Mouse (Mus musculus): Measurements from ENCODE around the gene Zfp459. TPM values are rescaled to one million over a fixed set of nuclear protein-coding genes. Genes with fewer than 3 reads are reported as not detected.

Gene Zfp459
- polyA plus RNA-seq (2017; shearing (Covaris generic)): 1.8 TPM

DNA sequence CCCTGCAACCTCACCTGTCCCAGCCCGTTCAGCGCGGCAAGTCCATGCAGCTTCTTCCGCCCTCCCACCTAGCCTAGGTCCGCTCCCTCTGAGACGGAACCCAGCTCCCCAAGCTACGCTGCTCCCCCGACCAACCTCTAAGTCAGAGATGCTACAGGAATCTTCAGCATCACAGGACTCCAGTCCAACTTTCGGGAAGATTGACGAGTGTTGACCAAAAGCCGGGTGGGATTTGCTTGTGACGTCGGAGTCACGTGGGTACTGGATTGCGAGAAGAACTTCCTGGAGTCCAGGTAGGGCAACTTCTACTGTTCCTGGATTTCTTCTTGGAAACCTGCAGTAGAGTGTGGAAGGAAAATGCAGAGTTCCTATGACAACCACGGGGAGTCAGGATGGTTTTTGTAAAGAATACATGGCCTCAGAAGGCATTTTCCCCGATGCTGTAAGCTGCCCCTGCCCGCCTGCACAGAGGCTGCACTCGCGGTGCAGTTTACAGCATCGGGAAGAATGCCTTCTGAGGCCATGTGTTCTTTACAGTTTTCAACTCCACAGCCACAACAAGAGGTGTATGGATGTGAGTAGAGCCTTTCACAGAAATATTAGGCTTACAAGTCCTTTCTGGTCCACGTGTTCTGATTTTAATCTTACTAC lies at the start of gene Zfp459:
Gene Zfp459 (minus strand): TSS at position 212 of the 651 bp plus-strand sequence.

GRCm38 (mm10) chr13:67451172-67452020 lies 30.2 kb upstream of the Zfp459 start, which contains the start of gene Zfp874a:
Gene Zfp874a, minus strand, starts transcription at chr13:67451624.

GRCm38 (mm10) chr13:67399183-67399903 lies 21.9 kb downstream of the Zfp459 start, which contains the start of gene Zfp429:
Gene Zfp429, minus strand, starts transcription at chr13:67399819.

DNA sequence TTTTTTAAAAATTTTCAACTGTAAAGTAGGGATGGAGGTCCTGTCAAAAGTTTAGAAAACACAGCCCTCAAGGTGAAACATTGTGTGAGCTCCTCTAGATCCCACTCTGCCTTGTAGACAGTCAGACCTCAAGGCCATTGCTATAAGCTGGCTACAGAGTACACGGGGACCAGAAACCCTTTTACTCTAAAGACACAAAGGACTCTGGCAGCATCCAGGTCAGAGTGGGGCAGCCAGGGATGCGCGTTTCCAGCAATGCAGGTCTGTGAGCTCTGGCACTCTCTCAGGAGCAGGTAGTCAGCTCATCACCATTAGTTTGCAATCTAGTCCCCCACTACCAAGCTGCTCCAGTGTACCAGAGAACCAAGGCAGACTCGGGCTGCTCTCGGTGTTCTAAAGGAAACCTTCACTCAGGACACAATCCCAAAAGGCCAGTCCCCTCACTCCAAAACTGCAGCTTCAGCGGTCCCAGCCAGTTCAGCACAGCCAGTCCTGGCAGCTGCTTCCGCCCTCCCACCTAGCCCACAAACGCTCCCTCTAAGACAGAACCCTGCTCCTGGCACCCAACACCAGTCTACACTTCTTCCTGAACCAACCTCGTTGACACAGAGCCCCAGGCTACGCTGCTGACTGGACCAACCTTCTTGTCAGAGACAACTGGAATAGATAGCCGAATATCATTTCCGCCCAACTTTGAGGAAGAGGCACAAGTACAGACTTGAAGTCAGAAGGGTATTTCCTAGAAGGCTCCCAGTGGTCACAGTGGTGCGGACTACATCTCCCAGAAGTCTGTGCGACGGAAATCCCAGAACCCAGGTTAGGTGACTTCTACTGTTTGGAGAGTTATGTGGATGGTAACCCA lies 45.9 kb downstream of the Zfp459 start, which contains the start of the genes Gm28041 and Zfp456:
Gene Gm28041 (minus strand): TSS at position 684 of the 862 bp plus-strand sequence.
Gene Zfp456 (minus strand): TSS at position 761 of the 862 bp plus-strand sequence.

GRCm38 (mm10) chr13:67360131-67360744 lies 61.0 kb downstream of the Zfp459 start, which contains the start of the genes Gm28044 and Zfp953:
Gene Gm28044, minus strand, starts transcription at chr13:67360536.
Gene Zfp953, minus strand, starts transcription at chr13:67360605.

Other genes starting within 250 kb of the Zfp459 start
- gene Rsl1, start 248.2 kb downstream of the Zfp459 start, polyA plus RNA-seq (2017; shearing (Covaris generic)): 9.1 TPM
- 1.3 TPM for gene Zfp455, start 226.9 kb downstream of the Zfp459 start, polyA plus RNA-seq (2017; shearing (Covaris generic))
- gene Zfp458, start 143.0 kb downstream of the Zfp459 start, polyA plus RNA-seq (2017; shearing (Covaris generic)): 0.94 TPM
- gene Zfp457, start 114.9 kb downstream of the Zfp459 start, polyA plus RNA-seq (2017; shearing (Covaris generic)): not detected
- 4.7 TPM for gene Zfp595, start 88.8 kb downstream of the Zfp459 start, polyA plus RNA-seq (2017; shearing (Covaris generic))
- 2.0 TPM for gene Gm28044, start 60.9 kb downstream of the Zfp459 start, polyA plus RNA-seq (2017; shearing (Covaris generic))
- 1.6 TPM for gene Zfp953, start 60.8 kb downstream of the Zfp459 start, polyA plus RNA-seq (2017; shearing (Covaris generic))
- 0.96 TPM for gene Gm28041, start 45.7 kb downstream of the Zfp459 start, polyA plus RNA-seq (2017; shearing (Covaris generic))
- gene Zfp456, start 45.6 kb downstream of the Zfp459 start, polyA plus RNA-seq (2017; shearing (Covaris generic)): 4.8 TPM
- 16.2 TPM for gene Zfp429, start 21.6 kb downstream of the Zfp459 start, polyA plus RNA-seq (2017; shearing (Covaris generic))
- 31.3 TPM for gene Zfp874a, start 30.2 kb upstream of the Zfp459 start, polyA plus RNA-seq (2017; shearing (Covaris generic))
- 16.6 TPM for gene Zfp874b, start 62.8 kb upstream of the Zfp459 start, polyA plus RNA-seq (2017; shearing (Covaris generic))
- gene Zfp58, start 79.1 kb upstream of the Zfp459 start, polyA plus RNA-seq (2017; shearing (Covaris generic)): 12.5 TPM
- not detected for gene Gm26965, start 104.7 kb upstream of the Zfp459 start, polyA plus RNA-seq (2017; shearing (Covaris generic))
- 31.4 TPM for gene Zfp87, start 104.8 kb upstream of the Zfp459 start, polyA plus RNA-seq (2017; shearing (Covaris generic))
- gene Zfp748, start 132.4 kb upstream of the Zfp459 start, polyA plus RNA-seq (2017; shearing (Covaris generic)): 12.4 TPM
- 4.4 TPM for gene Zfp729b, start 188.3 kb upstream of the Zfp459 start, polyA plus RNA-seq (2017; shearing (Covaris generic))
- 2.1 TPM for gene Gm49345, start 216.4 kb upstream of the Zfp459 start, polyA plus RNA-seq (2017; shearing (Covaris generic))
- gene Zfp729a, start 216.4 kb upstream of the Zfp459 start, polyA plus RNA-seq (2017; shearing (Covaris generic)): 2.8 TPM

Data from effector memory CD4-positive, alpha-beta T cell, adult 5 months (primary cell).